Comparison of ENCODE assay signal across 28 mouse cellular contexts in the genomic region with DNA sequence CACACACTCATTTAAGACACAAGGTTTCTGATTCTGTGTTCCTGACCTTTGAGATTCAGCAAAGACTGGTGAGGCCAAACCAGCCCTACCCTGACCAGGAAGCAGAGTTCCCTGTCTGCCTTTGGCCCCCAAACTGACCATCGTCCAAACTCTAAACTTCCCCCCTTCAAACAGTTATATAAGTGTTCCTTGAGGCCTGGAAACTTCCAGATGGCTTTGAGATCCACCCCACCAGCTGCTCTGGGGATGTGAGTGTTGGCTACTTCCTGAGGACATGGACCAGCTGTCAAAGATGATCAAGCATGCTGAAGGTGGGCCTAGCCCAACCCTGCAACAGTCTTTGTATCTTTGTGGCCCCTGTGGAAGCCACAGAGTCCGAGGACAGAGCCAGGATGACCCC. TPM values are rescaled to one million over a fixed set of nuclear protein-coding genes. Genes with fewer than 3 reads are reported as not detected.
DNase-seq lines count a peak whose midpoint lies in the region; ATAC-seq and TF ChIP-seq lines count a peak whose summit lies in the region.
"Had no signal": no experiment of that assay in that cellular context is flagged by ENCODE, and none has a peak within 500 bp of the region (broad histone marks: within the 10 kb centered on the region; RNA-seq: fewer than 3 reads in every experiment).

No protein-coding gene starts in this region.

- H3K4me3 ChIP-seq in lung, postnatal 0 days (ENCODE audit: low read depth, low read length), result no peak overlapping the region
- H3K4me3 ChIP-seq in lung, adult 2 months (replicated peaks; ENCODE audit: extremely low read depth, low read depth, low read length), result no peak overlapping the region
- no peak overlapping the region for H3K4me3 ChIP-seq in neural tube, embryonic 15.5 days (replicated peaks)
- H3K4me3 ChIP-seq: embryonic facial prominence, embryonic 10.5 days; embryonic facial prominence, embryonic 15.5 days; forebrain, embryonic 12.5 days; heart, embryonic 13.5 days; hindbrain, embryonic 13.5 days; limb, embryonic 12.5 days; liver, embryonic 15.5 days; neural tube, embryonic 12.5 days; stomach, embryonic 15.5 days had no signal

- intact Hi-C loops in heart, postnatal 10 days (cut with DNase I), result no loop called here

- TF ChIP-seq POLR2A in lung, adult 2 months (IDR thresholded peaks at IDR 0.05; ENCODE audit: borderline replicate concordance, extremely low read depth, low read depth, low read length), result no peak

- no peaks in the 10 kb centered on the region for H3K27me3 ChIP-seq in lung, postnatal 0 days (replicated peaks; ENCODE audit: insufficient read depth, low read length)
- H3K27me3 ChIP-seq in neural tube, embryonic 15.5 days (replicated peaks), result no peaks in the 10 kb centered on the region
- H3K27me3 ChIP-seq: embryonic facial prominence, embryonic 15.5 days; forebrain, embryonic 12.5 days; hindbrain, embryonic 13.5 days; limb, embryonic 12.5 days; neural tube, embryonic 12.5 days; stomach, embryonic 15.5 days had no signal

- peak; percentile 56 for DNase-seq in gastrocnemius, postnatal 25 days
- no peak for DNase-seq in gastrocnemius, adult 8-10 months (ENCODE audit: low spot score in 2 of 2)
- peak; percentile 60 to 66 for DNase-seq in heart, postnatal 10 days
- DNase-seq in heart, postnatal 4 days, result no peak
- DNase-seq in lung, postnatal 0 days (ENCODE audit: low spot score), result no peak
- no peak for DNase-seq in lung, adult 2 months
- DNase-seq in lung, postnatal 36 days, result peak; percentile 66
- DNase-seq: adrenal gland, adult 8-10 months; cerebellum, adult 2 months; cerebellum, postnatal 14 days; forebrain, postnatal 0 days; gastrocnemius, postnatal 36 days; kidney, postnatal 14 days; right cerebral cortex, postnatal 4 days had no signal

- no peaks in the 10 kb centered on the region for H3K9me3 ChIP-seq in lung, postnatal 0 days (ENCODE audit: low read length)
- H3K9me3 ChIP-seq in neural tube, embryonic 15.5 days (replicated peaks), result no peaks in the 10 kb centered on the region
- H3K9me3 ChIP-seq: embryonic facial prominence, embryonic 10.5 days; embryonic facial prominence, embryonic 15.5 days; forebrain, embryonic 12.5 days; liver, embryonic 15.5 days; stomach, embryonic 15.5 days had no signal

- 55% methylated on average over 2 of the region's 2 CpGs for WGBS in lung, postnatal 0 days
- 59% methylated on average over 2 of the region's 2 CpGs for whole genome bisulfite sequencing in lung, adult 2 months
- 80% methylated on average over 2 of the region's 2 CpGs for whole genome bisulfite sequencing in neural tube, embryonic 15.5 days

- peak; percentile 53; the same call in 1 of the 2 replicates for ATAC-seq in lung, postnatal 0 days
- no peak for ATAC-seq in neural tube, embryonic 15.5 days (ENCODE audit: low FRiP score)
- ATAC-seq: forebrain, postnatal 0 days; intestine, embryonic 16.5 days; midbrain, embryonic 16.5 days had no signal

- no peak overlapping the region for H3K4me2 ChIP-seq in lung, postnatal 0 days (replicated peaks; ENCODE audit: low read depth, low read length)
- H3K4me2 ChIP-seq in neural tube, embryonic 15.5 days, result no peak overlapping the region
- H3K4me2 ChIP-seq: embryonic facial prominence, embryonic 15.5 days; forebrain, embryonic 12.5 days; heart, embryonic 13.5 days; hindbrain, embryonic 13.5 days; limb, embryonic 12.5 days; liver, embryonic 15.5 days; midbrain, embryonic 11.5 days; neural tube, embryonic 12.5 days; stomach, embryonic 15.5 days had no signal

- TF ChIP-seq CTCF in lung, postnatal 0 days (IDR thresholded peaks at IDR 0.05), result no peak
- TF ChIP-seq CTCF in lung, adult 2 months (IDR thresholded peaks at IDR 0.05; ENCODE audit: insufficient read depth, low read length), result no peak

- no peak overlapping the region for H3K27ac ChIP-seq in lung, postnatal 0 days (ENCODE audit: low read length)
- H3K27ac ChIP-seq in neural tube, embryonic 15.5 days (replicated peaks), result no peak overlapping the region
- H3K27ac ChIP-seq: embryonic facial prominence, embryonic 10.5 days; embryonic facial prominence, embryonic 15.5 days; forebrain, embryonic 12.5 days; heart, embryonic 13.5 days; hindbrain, embryonic 13.5 days; limb, embryonic 12.5 days; liver, embryonic 15.5 days; neural tube, embryonic 12.5 days; stomach, embryonic 15.5 days had no signal

- no peaks in the 10 kb centered on the region for H3K36me3 ChIP-seq in lung, postnatal 0 days (ENCODE audit: insufficient read depth, low read length)
- H3K36me3 ChIP-seq in neural tube, embryonic 15.5 days, result no peaks in the 10 kb centered on the region
- H3K36me3 ChIP-seq: embryonic facial prominence, embryonic 10.5 days; embryonic facial prominence, embryonic 15.5 days; forebrain, embryonic 12.5 days; G1E; heart, embryonic 13.5 days; hindbrain, embryonic 13.5 days; limb, embryonic 12.5 days; liver, embryonic 15.5 days; neural tube, embryonic 12.5 days; stomach, embryonic 15.5 days had no signal

- TF ChIP-seq EP300 in lung, postnatal 0 days (IDR thresholded peaks at IDR 0.05), result no peak

- no peak overlapping the region for H3K9ac ChIP-seq in lung, postnatal 0 days (replicated peaks; ENCODE audit: low read depth)
- no peak overlapping the region for H3K9ac ChIP-seq in neural tube, embryonic 15.5 days (replicated peaks)
- H3K9ac ChIP-seq: embryonic facial prominence, embryonic 15.5 days; forebrain, embryonic 12.5 days; forebrain, postnatal 0 days; heart, embryonic 13.5 days; hindbrain, embryonic 13.5 days; limb, embryonic 12.5 days; liver, embryonic 15.5 days; neural tube, embryonic 12.5 days; stomach, embryonic 15.5 days had no signal

- H3K4me1 ChIP-seq in lung, postnatal 0 days (ENCODE audit: insufficient read depth, low read depth, low read length), result no peaks in the 10 kb centered on the region
- H3K4me1 ChIP-seq in lung, adult 2 months (ENCODE audit: control insufficient read depth, insufficient read depth, low read length), result no peaks in the 10 kb centered on the region
- no peaks in the 10 kb centered on the region for H3K4me1 ChIP-seq in neural tube, embryonic 15.5 days
- H3K4me1 ChIP-seq: forebrain, embryonic 12.5 days; heart, embryonic 13.5 days; hindbrain, embryonic 13.5 days; liver, embryonic 15.5 days; neural tube, embryonic 12.5 days; stomach, embryonic 15.5 days had no signal

RNA-seq across cellular contexts. Expression of a gene that starts 44.2 kb away (rescaled TPM):
- total RNA-seq in gastrocnemius, postnatal 25 days (2021), result 10 to 100 TPM; 24.9 to 26.2 TPM
- total RNA-seq in gastrocnemius, adult 8-10 months (2022), result 10 to 100 TPM; 24.3 to 30.3 (median 27.0) TPM
- 10 to 100 TPM; 38.0 to 43.6 TPM for total RNA-seq in heart, postnatal 10 days (2021)
- 10 to 100 TPM; 39.5 to 40.8 TPM for total RNA-seq in heart, postnatal 4 days (2021)
- 31.0 and 33.0 TPM in 2 replicates for polyA plus RNA-seq in lung, postnatal 0 days (2015; fragmentation: Nextera tagmentation; extraction: Ambion mirVana)
- 64.9 and 78.0 TPM in 2 replicates for polyA plus RNA-seq in lung, adult 2 months (2012; rRNA removed)
- 26.9 and 31.6 TPM in 2 replicates for polyA plus RNA-seq in neural tube, embryonic 15.5 days (2015; fragmentation: Nextera tagmentation; extraction: Ambion mirVana)

RNA-seq across cellular contexts. Expression of a gene that starts 56.9 kb away (rescaled TPM):
- total RNA-seq in gastrocnemius, postnatal 25 days (2021), result 10 to 100 TPM; 23.6 to 27.6 TPM
- 10 to 100 TPM; 24.5 to 33.0 (median 25.0) TPM for total RNA-seq in gastrocnemius, adult 8-10 months (2022)
- 10 to 100 TPM; 18.7 to 20.1 TPM for total RNA-seq in heart, postnatal 10 days (2021)
- 10 to 100 TPM; 19.3 to 23.8 TPM for total RNA-seq in heart, postnatal 4 days (2021)
- polyA plus RNA-seq in lung, postnatal 0 days (2015; fragmentation: Nextera tagmentation; extraction: Ambion mirVana), result 16.3 and 16.6 TPM in 2 replicates
- polyA plus RNA-seq in lung, adult 2 months (2012; rRNA removed), result 46.1 and 72.9 TPM in 2 replicates
- 29.8 and 31.9 TPM in 2 replicates for polyA plus RNA-seq in neural tube, embryonic 15.5 days (2015; fragmentation: Nextera tagmentation; extraction: Ambion mirVana)

Comparison
In these comparisons a context has a peak if more than half of its experiments do, and no peak if none do; other contexts are left out.
1. DNase-seq: peak in gastrocnemius, postnatal 25 days (single experiment), heart, postnatal 10 days (2 of 2) and lung, postnatal 36 days (single experiment); none in gastrocnemius, adult 8-10 months (0 of 2), heart, postnatal 4 days (single experiment), lung, postnatal 0 days (single experiment) and lung, adult 2 months (single experiment).